Mouse (Mus musculus) heart, embryonic 11.5 days (tissue): ENCODE measurements around the gene Slc24a4. TPM values are rescaled to one million over a fixed set of nuclear protein-coding genes. Genes with fewer than 3 reads are reported as not detected.

Source experiments
- ATAC-seq: fragments of 200-750 bp; cut with Nextera tagmentation; replicated peaks from 2 replicates; pipeline ENCODE4 v1.8.0; 2017; ENCODE audit warnings: moderate library complexity; ENCODE audit not compliant: insufficient number of reproducible peaks, low FRiP score, low TSS enrichment
- H3K27ac ChIP-seq: fragments of 300-500 bp; sonication (generic); 2 replicates; pipeline ENCODE4 v1.5.1; 2014; ENCODE audit warnings: mild to moderate bottlenecking, low read depth, low read length
- H3K27me3 ChIP-seq: fragments of 300-500 bp; sonication (generic); 2 replicates; pipeline ENCODE4 v1.6.1; 2014; ENCODE audit warnings: mild to moderate bottlenecking, low read length, mixed read lengths; ENCODE audit not compliant: control insufficient read depth, insufficient read depth
- H3K36me3 ChIP-seq: fragments of 300-500 bp; sonication (generic); 2 replicates; pipeline ENCODE4 v1.6.1; 2014; ENCODE audit warnings: mild to moderate bottlenecking, low read length, moderate library complexity, mixed read lengths; ENCODE audit not compliant: control insufficient read depth, insufficient read depth
- H3K4me1 ChIP-seq: fragments of 300-500 bp; sonication (generic); 2 replicates; pipeline ENCODE4 v1.6.1; 2014; ENCODE audit warnings: low read length; ENCODE audit not compliant: control insufficient read depth, insufficient read depth
- H3K4me2 ChIP-seq: fragments of 300-500 bp; sonication (generic); 2 replicates; pipeline ENCODE4 v1.6.1; 2014; ENCODE audit warnings: mild to moderate bottlenecking, moderate library complexity
- H3K4me3 ChIP-seq: fragments of 300-500 bp; sonication (generic); 2 replicates; pipeline ENCODE4 v1.5.1; 2014; ENCODE audit warnings: low read depth, low read length
- H3K9ac ChIP-seq: fragments of 300-500 bp; sonication (generic); 2 replicates; pipeline ENCODE4 v1.6.1; 2014; ENCODE audit warnings: mild to moderate bottlenecking, low read depth, low read length, moderate library complexity
- H3K9me3 ChIP-seq: fragments of 300-500 bp; sonication (generic); replicated peaks from 2 replicates; pipeline ENCODE4 v1.6.1; 2016; ENCODE audit warnings: low read length; ENCODE audit not compliant: control insufficient read depth
- WGBS: fragments of 180-500 bp; shearing (Covaris S2); extraction: QIAGEN DNeasy Blood & Tissue Kit; methylation state at CpG from one replicate; pipeline ENCODE4 v1.1.7; 2014; ENCODE audit not compliant: insufficient replicate concordance; 5-methylcytosine and 5-hydroxymethylcytosine counted together
- polyA plus RNA-seq: library from polyadenylated mRNA; unstranded; fragments of >200 nt; fragmentation: Nextera tagmentation; extraction: Ambion mirVana; gene quantifications from 2 replicates; pipeline ENCODE4 v1.2.1, GENCODE M21; 2014

Slc24a4 gene
- polyA plus RNA-seq, 1 experiment from 2014 or later: 1.8 TPM

DNA sequence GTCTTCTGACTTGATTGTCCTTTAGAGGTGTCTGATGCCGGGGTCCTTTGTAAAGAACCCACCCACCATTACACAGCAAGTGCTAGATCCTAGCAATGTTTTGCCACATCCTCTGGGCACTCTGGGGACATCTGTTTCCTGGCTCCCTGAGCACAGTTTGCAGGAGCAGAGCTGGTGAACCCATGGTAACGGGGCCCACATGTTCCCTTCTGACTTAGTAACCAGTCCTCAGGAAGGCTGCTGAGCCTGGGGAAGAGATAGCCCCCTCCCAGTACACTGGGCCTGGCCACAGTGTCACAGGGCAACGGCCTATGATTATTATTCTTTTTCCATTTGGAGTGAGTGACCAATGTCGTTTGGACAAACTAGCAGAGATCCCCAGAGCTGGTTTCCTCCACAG is 19.1 kb downstream of the Slc24a4 start:
- H3K9me3 ChIP-seq: no peaks in the 10 kb centered on the region
- H3K9ac ChIP-seq: no peak overlapping the region
- H3K4me2 ChIP-seq: no peak overlapping the region
- ATAC-seq: no peak
- H3K4me3 ChIP-seq: no peak overlapping the region
- H3K27ac ChIP-seq: no peak overlapping the region
- no peaks in the 10 kb centered on the region for H3K36me3 ChIP-seq
- 49% methylated on average over 4 of the region's 4 CpGs for WGBS
- H3K27me3 ChIP-seq: no peaks in the 10 kb centered on the region
- H3K4me1 ChIP-seq: no peaks in the 10 kb centered on the region

DNA sequence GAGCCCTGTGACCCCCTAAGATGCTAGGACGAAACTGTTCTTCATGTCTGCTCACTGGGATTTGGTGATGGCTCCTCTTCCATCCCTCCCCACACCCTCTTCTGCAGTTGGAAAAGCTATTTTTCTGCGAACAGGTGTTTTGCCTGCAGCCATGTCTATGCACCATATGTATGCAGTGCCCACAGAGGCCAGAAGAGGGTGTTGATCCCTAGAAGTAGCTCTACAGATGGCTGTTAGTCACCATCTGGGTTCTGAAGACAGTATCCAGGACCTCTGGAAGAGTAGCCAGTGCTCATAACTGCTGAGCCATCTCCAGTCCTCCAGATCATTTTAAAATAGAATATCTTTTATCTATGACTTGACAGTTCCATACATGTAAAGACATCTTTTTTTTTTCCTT is 20.2 kb downstream of the Slc24a4 start:
- Histone ChIP-seq H3K27me3 (no peaks in the 10 kb centered on the region), H3K4me3 (no peak overlapping the region), H3K27ac (no peak overlapping the region), H3K4me1 (no peaks in the 10 kb centered on the region), H3K9me3 (no peaks in the 10 kb centered on the region), H3K36me3 (no peaks in the 10 kb centered on the region), H3K4me2 (no peak overlapping the region), H3K9ac (no peak overlapping the region)
- ATAC-seq: no peak
- 68% methylated on average over 2 of the region's 2 CpGs for WGBS

DNA sequence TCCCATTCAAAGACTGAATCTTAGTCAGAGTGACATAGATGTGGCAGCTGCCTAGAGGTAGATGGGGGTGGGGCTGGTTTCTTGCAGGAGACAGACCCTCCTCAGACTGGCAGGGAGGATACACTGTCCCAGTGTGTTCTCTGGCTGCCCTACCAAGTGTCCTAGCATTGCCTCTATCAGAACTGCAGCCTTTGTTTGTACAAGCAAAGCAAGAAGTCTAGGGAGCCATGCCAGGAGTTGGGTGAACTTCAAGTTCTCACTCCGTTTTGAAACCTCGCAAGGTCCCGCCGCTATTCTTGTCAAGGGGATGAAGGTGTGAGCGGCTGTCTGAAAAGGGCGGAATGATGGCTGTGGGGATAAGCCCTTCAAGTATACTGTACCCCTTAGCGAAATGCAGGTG is 22.7 kb downstream of the Slc24a4 start:
- no peak overlapping the region for H3K27ac ChIP-seq
- H3K4me3 ChIP-seq: no peak overlapping the region
- H3K27me3 ChIP-seq: no peaks in the 10 kb centered on the region
- H3K36me3 ChIP-seq: no peaks in the 10 kb centered on the region
- no peaks in the 10 kb centered on the region for H3K9me3 ChIP-seq
- no peak overlapping the region for H3K4me2 ChIP-seq
- no peak overlapping the region for H3K9ac ChIP-seq
- WGBS: 77% methylated on average over 7 of the region's 7 CpGs
- ATAC-seq: no peak
- no peaks in the 10 kb centered on the region for H3K4me1 ChIP-seq

DNA sequence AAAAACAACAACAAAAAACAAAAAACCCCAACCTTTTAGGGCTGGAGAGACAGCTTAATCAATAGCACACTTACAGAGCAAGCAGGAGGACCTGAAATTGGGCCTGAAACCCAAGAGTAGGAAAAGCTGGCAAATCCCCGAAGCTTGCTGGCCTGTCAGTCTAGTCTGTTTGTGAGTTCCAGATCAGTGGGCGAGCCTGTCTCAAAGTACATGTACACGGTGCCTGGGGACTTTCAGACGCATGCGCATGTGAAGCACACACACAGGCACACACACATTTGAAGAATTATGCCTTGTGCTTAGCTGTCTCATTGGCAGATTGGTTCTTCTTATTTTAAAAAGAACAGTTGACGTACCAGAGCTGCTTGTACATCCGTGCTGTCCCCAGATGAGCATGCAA is 25.3 kb downstream of the Slc24a4 start:
- ATAC-seq: no peak
- WGBS: 88% methylated on average over 7 of the region's 7 CpGs

DNA sequence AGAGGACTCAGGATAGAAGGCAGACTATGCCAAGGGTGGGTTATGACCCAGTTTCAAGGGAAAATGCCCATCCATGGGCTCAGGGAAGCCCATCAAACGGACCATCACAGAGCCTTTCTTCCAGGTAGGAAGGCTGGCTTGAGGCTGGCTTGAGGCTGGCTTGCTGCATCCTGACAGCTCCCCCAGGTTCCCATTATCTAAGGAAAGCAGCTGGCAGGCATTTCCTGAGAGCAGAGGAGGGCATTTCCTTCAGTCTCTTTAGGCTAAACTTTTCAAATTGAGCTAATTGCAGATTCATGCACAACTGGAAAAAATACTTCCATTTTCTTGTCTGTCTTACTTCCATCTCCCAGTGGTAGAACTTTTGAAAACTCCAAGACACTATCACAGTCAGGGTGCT is 26.3 kb downstream of the Slc24a4 start:
- H3K9ac ChIP-seq: no peak overlapping the region
- WGBS: 52% methylated on average over 1 of the region's 1 CpGs
- H3K9me3 ChIP-seq: no peaks in the 10 kb centered on the region
- H3K4me3 ChIP-seq: no peak overlapping the region
- no peaks in the 10 kb centered on the region for H3K27me3 ChIP-seq
- H3K27ac ChIP-seq: no peak overlapping the region
- ATAC-seq: no peak
- H3K4me1 ChIP-seq: peaks cover 3% of the 10 kb centered on the region; the same call in 1 of the 2 replicates
- H3K36me3 ChIP-seq: no peaks in the 10 kb centered on the region
- no peak overlapping the region for H3K4me2 ChIP-seq

More for the DNA sequence above, 25.3 kb downstream of the Slc24a4 start:
- Histone ChIP-seq H3K27me3 (no peaks in the 10 kb centered on the region), H3K4me3 (no peak overlapping the region), H3K9me3 (no peaks in the 10 kb centered on the region), H3K36me3 (no peaks in the 10 kb centered on the region), H3K4me1 (peaks cover 3% of the 10 kb centered on the region; the same call in 1 of the 2 replicates), H3K9ac (no peak overlapping the region), H3K27ac (no peak overlapping the region), H3K4me2 (no peak overlapping the region)

DNA sequence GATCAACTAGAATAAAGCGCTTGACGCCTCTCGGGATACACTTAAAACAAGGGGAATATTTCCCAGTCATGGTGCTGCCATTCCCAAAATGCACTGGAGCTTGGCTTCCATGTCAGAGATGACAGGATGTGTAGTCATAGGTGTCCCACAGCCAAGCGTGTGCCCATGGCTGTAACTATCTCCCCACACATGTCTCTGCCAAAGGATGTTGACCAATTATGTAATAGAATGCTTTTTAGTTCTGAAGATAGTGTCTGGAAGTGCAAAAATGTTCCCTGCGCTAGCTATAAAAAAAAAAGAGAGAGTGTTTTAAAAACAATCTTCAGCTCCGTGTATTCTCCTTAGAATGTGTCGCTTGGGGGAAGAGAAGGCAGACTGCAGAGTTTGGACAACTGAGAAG is 36.1 kb downstream of the Slc24a4 start:
- 0 out of 2 replicates have a peak, but pooled peaks cover 3% of the 10 kb centered on the region for H3K27me3 ChIP-seq
- no peak overlapping the region for H3K4me2 ChIP-seq
- H3K4me3 ChIP-seq: no peak overlapping the region
- no peaks in the 10 kb centered on the region for H3K9me3 ChIP-seq
- 82% methylated on average over 7 of the region's 7 CpGs for whole genome bisulfite sequencing
- H3K27ac ChIP-seq: no peak overlapping the region
- H3K4me1 ChIP-seq: no peaks in the 10 kb centered on the region
- H3K9ac ChIP-seq: no peak overlapping the region
- no peaks in the 10 kb centered on the region for H3K36me3 ChIP-seq
- no peak for ATAC-seq

DNA sequence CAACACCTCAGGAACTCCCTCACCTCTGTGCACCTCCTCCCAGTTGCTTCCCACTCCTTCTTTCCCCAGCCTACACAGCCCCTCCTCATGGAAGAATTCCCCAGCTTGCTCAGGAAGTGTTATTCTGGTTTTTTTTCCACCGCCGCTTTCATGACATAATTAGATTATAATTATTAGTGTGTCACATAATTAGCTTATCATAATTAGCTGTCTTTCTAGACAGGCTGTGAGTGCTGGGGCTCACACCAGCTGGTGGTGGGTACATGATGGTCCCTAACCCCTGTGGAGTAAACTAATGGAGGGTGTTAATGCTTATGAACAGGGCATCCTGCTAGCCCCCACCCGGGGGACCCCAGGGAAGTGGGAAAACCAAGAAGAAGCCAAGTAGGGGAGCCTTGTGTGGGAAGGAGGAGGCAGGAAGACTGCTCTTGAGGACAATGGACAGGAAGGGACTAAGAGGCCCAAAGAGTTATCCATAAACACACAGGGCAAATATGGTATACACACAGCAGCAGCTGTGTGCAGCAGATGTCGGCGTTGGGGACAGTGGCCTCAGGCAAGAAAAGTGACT is 38.2 kb downstream of the Slc24a4 start:
- H3K36me3 ChIP-seq: no peaks in the 10 kb centered on the region
- H3K9me3 ChIP-seq: no peaks in the 10 kb centered on the region
- H3K4me2 ChIP-seq: no peak overlapping the region
- no peak overlapping the region for H3K4me3 ChIP-seq
- H3K27ac ChIP-seq: peak overlapping the region; percentile 25; the same call in 1 of the 2 replicates
- no peak for ATAC-seq
- 47% methylated on average over 5 of the region's 5 CpGs for WGBS
- H3K4me1 ChIP-seq: no peaks in the 10 kb centered on the region
- no peak overlapping the region for H3K9ac ChIP-seq
- H3K27me3 ChIP-seq: 0 out of 2 replicates have a peak, but pooled peaks cover 3% of the 10 kb centered on the region

DNA sequence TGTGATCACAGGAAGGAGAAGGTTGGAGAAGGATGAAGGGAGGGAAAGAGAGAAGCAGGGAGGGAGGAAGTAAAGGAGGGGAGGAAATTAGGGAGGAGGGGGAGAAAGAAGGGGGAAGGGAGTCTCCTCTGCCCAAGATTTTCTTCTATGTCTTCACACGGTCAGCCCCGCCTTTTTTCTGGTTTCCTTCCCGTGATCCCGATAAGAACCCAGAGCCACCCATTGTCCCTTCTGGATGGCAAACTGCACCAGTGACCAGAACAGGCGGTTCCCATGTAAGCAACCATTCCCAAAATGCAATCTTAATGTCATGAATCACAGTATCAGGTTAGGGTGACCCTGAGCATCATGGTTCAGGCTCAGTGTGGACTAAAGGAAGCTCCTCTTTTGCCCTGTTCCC is 38.8 kb downstream of the Slc24a4 start:
- no peaks in the 10 kb centered on the region for H3K4me1 ChIP-seq
- 0 out of 2 replicates have a peak, but pooled peaks cover 3% of the 10 kb centered on the region for H3K27me3 ChIP-seq
- H3K9me3 ChIP-seq: no peaks in the 10 kb centered on the region
- H3K4me2 ChIP-seq: no peak overlapping the region
- no peaks in the 10 kb centered on the region for H3K36me3 ChIP-seq
- no peak for ATAC-seq
- peak overlapping the region; percentile 29; the same call in 1 of the 2 replicates for H3K27ac ChIP-seq
- no peak overlapping the region for H3K4me3 ChIP-seq
- H3K9ac ChIP-seq: no peak overlapping the region
- WGBS: 68% methylated on average over 5 of the region's 5 CpGs

DNA sequence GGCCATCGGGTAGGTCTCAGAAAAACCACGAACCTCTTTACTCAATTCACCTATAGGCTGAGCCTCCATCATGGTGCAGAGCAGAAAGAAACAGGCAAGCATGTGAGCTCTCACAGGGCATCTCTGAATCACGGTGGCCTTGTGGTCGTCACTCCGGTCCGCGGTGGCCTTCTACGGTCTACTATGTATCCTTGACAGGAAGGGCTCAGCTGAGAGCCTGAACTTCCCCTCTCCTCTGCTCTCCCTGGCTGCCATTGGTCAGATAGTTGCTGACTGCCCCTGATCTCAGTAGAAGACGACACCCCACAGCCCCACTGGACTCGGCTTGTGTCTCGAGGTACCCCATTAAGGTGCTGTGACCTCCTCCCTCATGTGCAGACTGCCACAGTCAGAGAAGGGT is 44.2 kb downstream of the Slc24a4 start:
- no peak overlapping the region for H3K9ac ChIP-seq
- 72% methylated on average over 11 of the region's 11 CpGs for WGBS
- no peak for ATAC-seq

More for the DNA sequence above, 44.2 kb downstream of the Slc24a4 start:
- H3K27ac ChIP-seq: no peak overlapping the region
- no peaks in the 10 kb centered on the region for H3K9me3 ChIP-seq
- no peaks in the 10 kb centered on the region for H3K4me1 ChIP-seq
- no peaks in the 10 kb centered on the region for H3K27me3 ChIP-seq
- no peak overlapping the region for H3K4me3 ChIP-seq
- no peaks in the 10 kb centered on the region for H3K36me3 ChIP-seq
- no peak overlapping the region for H3K4me2 ChIP-seq
